Mouse (Mus musculus): ENCODE measurements around the gene Adgrl3.

GRCm38 (mm10) chr5:81558965-81559364 is 539.0 kb downstream of the Adgrl3 start:
- TF ChIP-seq CTCF (IDR thresholded peaks at IDR 0.05; ENCODE audit: low read depth) (no peak), EP300 (IDR thresholded peaks at IDR 0.05; ENCODE audit: low read depth) (no peak)

Measured in heart, postnatal 0 days (tissue).